Mouse (Mus musculus) hindbrain, embryonic 16.5 days (tissue): ENCODE results near the gene Olfr731. TPM values are rescaled to one million over a fixed set of nuclear protein-coding genes. Genes with fewer than 3 reads are reported as not detected.

Experiments used
- ATAC-seq: fragments of 200-750 bp; cut with Nextera tagmentation; 2 replicates; pipeline ENCODE4 v1.8.0; 2017; ENCODE audit warnings: moderate TSS enrichment, moderate library complexity
- H3K27ac ChIP-seq: fragments of 300-500 bp; sonication (generic); 2 replicates; pipeline ENCODE4 v1.5.1; 2014; ENCODE audit warnings: low read depth, mild to moderate bottlenecking, control low read depth, low read length, moderate library complexity
- H3K27me3 ChIP-seq: fragments of 300-500 bp; sonication (generic); replicated peaks from 2 replicates; pipeline ENCODE4 v1.6.1; 2014; ENCODE audit warnings: low read length; ENCODE audit not compliant: control insufficient read depth, insufficient read depth
- H3K36me3 ChIP-seq: fragments of 300-500 bp; sonication (generic); 2 replicates; pipeline ENCODE4 v1.6.1; 2014; ENCODE audit warnings: mild to moderate bottlenecking, low read length, moderate library complexity, mixed read lengths; ENCODE audit not compliant: control insufficient read depth, insufficient read depth
- H3K4me1 ChIP-seq: fragments of 300-500 bp; sonication (generic); 2 replicates; pipeline ENCODE4 v1.6.1; 2014; ENCODE audit warnings: low read depth, low read length; ENCODE audit not compliant: control insufficient read depth, insufficient read depth
- H3K4me2 ChIP-seq: fragments of 300-500 bp; sonication (generic); 2 replicates; pipeline ENCODE4 v1.6.1; 2014; ENCODE audit warnings: mild to moderate bottlenecking, low read length, control low read depth, moderate library complexity
- H3K4me3 ChIP-seq: fragments of 300-500 bp; sonication (generic); 2 replicates; pipeline ENCODE4 v1.5.1; 2014; ENCODE audit warnings: mild to moderate bottlenecking, low read length, control low read depth, moderate library complexity
- H3K9ac ChIP-seq: fragments of 300-500 bp; sonication (generic); 2 replicates; pipeline ENCODE4 v1.6.1; 2014; ENCODE audit warnings: low read depth, mild to moderate bottlenecking, control low read depth, low read length, moderate library complexity
- H3K9me3 ChIP-seq: fragments of 300-500 bp; sonication (generic); 2 replicates; pipeline ENCODE4 v1.6.1; 2014; ENCODE audit warnings: mild to moderate bottlenecking, low read length, moderate library complexity; ENCODE audit not compliant: control insufficient read depth
- WGBS: fragments of 180-500 bp; shearing (Covaris S2); extraction: QIAGEN DNeasy Blood & Tissue Kit; methylation state at CpG from one replicate; pipeline ENCODE4 v1.1.7; 2014; 5-methylcytosine and 5-hydroxymethylcytosine counted together
- polyA plus RNA-seq: library from polyadenylated mRNA; unstranded; fragments of >200 nt; fragmentation: Nextera tagmentation; extraction: Ambion mirVana; gene quantifications from 2 replicates; pipeline ENCODE4 v1.2.1, GENCODE M21; 2015

The Olfr731 gene
- not detected in 2 replicates for polyA plus RNA-seq

DNA sequence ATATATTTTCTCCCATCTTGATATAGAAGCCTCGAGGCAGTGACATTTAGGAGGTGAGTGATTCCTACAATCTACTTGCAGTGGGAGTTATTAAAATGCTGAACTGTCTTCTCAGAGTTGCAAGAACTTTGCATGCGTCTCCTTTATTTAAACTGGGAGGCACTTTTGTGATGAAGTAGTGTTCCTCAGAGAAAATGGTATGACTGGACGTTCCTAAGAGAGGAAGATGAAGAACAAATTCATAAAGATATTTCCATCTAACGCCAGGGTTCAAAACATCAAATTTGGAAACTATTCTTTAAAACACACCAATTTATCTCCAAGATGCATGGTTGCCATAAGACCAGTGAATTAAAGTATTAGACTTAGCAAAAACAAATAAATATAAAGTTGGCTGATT, at the start of gene Olfr731:
Gene Olfr731 (minus strand): TSS at position 101 of the 400 bp plus-strand sequence.
- no peak within 1 kb of the TSS for H3K27ac ChIP-seq
- no peak for ATAC-seq
- no peaks in the 10 kb centered on the region for H3K9me3 ChIP-seq
- no peaks in the 10 kb centered on the region for H3K27me3 ChIP-seq
- no peak within 1 kb of the TSS for H3K9ac ChIP-seq
- WGBS, result 88% methylated on average over 4 of the region's 4 CpGs
- no peaks in the 10 kb centered on the region for H3K36me3 ChIP-seq
- no peak within 1 kb of the TSS for H3K4me2 ChIP-seq
- no peak within 1 kb of the TSS for H3K4me3 ChIP-seq
- H3K4me1 ChIP-seq, result no peaks in the 10 kb centered on the region

DNA sequence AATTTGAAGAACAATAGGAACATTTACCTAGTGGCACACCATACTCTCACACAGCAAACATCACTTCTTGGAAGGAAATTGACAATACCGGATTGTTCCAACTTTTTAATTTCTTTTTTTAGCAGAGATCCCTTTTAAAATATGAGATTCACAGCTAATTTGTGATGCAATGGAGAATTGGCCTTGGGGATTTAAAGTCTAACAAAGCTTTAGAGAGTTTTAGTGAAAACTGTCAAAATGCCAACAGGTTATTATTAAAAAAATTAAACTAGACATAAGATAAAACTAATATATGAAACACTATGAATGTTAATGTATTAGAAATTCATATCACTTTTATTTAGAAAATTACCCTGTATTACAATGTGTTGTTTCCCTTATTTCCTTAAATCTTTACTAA, 42.4 kb upstream of the Olfr731 start, which contains the start of gene Olfr732:
Gene Olfr732 (minus strand): TSS at position 101 of the 400 bp plus-strand sequence.
- H3K9me3 ChIP-seq, result no peaks in the 10 kb centered on the region
- no peak for ATAC-seq
- H3K4me1 ChIP-seq, result no peaks in the 10 kb centered on the region
- H3K4me2 ChIP-seq, result no peak within 1 kb of the TSS
- H3K27ac ChIP-seq, result no peak within 1 kb of the TSS
- no peak within 1 kb of the TSS for H3K9ac ChIP-seq
- H3K36me3 ChIP-seq, result no peaks in the 10 kb centered on the region
- 95% methylated on average over 1 of the region's 1 CpGs for WGBS
- no peaks in the 10 kb centered on the region for H3K27me3 ChIP-seq
- no peak within 1 kb of the TSS for H3K4me3 ChIP-seq

DNA sequence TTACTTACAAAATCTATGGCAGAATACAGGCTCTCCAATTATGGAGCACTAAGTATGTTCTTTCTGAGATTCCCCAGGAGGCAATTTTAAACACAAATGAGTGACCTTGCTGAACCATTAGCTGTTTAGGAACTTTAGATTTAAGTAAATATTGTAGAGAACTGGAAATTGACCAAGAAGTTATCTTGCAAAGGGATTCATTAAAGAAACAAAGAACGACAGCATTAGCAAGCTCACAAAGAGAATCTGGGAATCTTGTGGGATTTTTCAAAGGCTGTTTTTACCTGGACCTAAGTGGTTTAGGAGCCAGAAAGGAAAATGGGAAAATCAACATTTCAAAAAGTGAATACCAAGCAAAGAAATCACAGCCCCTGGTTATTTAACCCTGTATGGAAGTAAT, 53.6 kb downstream of the Olfr731 start, which contains the start of gene Olfr730:
Gene Olfr730 (minus strand): TSS at position 101 of the 400 bp plus-strand sequence.
- no peaks in the 10 kb centered on the region for H3K9me3 ChIP-seq

More for the DNA sequence above, 53.6 kb downstream of the Olfr731 start, which contains the start of gene Olfr730:
- no peak for ATAC-seq
- H3K4me3 ChIP-seq, result no peak within 1 kb of the TSS
- H3K9ac ChIP-seq, result no peak within 1 kb of the TSS
- H3K4me1 ChIP-seq, result no peaks in the 10 kb centered on the region
- no peaks in the 10 kb centered on the region for H3K27me3 ChIP-seq
- H3K36me3 ChIP-seq, result no peaks in the 10 kb centered on the region
- WGBS, result 49% methylated on average over 1 of the region's 1 CpGs
- no peak within 1 kb of the TSS for H3K27ac ChIP-seq
- no peak within 1 kb of the TSS for H3K4me2 ChIP-seq

Other genes starting within 250 kb of the Olfr731 start
- not detected in 2 replicates for gene Olfr725, start 201.5 kb downstream of the Olfr731 start, polyA plus RNA-seq
- not detected in 2 replicates for gene Olfr726, start 150.9 kb downstream of the Olfr731 start, polyA plus RNA-seq
- not detected in 2 replicates for gene Olfr727, start 118.7 kb downstream of the Olfr731 start, polyA plus RNA-seq
- gene Olfr728, start 99.2 kb downstream of the Olfr731 start, polyA plus RNA-seq, result not detected in 2 replicates
- not detected in 2 replicates for gene Olfr729, start 89.0 kb downstream of the Olfr731 start, polyA plus RNA-seq
- gene Olfr730, start 53.7 kb downstream of the Olfr731 start, polyA plus RNA-seq, result not detected in 2 replicates
- not detected in 2 replicates for gene Olfr732, start 42.3 kb upstream of the Olfr731 start, polyA plus RNA-seq
- not detected in 2 replicates for gene Olfr733, start 59.7 kb upstream of the Olfr731 start, polyA plus RNA-seq
- not detected in 2 replicates for gene Olfr734, start 84.9 kb upstream of the Olfr731 start, polyA plus RNA-seq
- gene Olfr735, start 107.0 kb upstream of the Olfr731 start, polyA plus RNA-seq, result not detected in 2 replicates
- gene Tlr11, start 116.0 kb upstream of the Olfr731 start, polyA plus RNA-seq, result not detected in 2 replicates
- not detected in 2 replicates for gene Olfr736, start 139.3 kb upstream of the Olfr731 start, polyA plus RNA-seq
- gene Olfr738, start 165.7 kb upstream of the Olfr731 start, polyA plus RNA-seq, result not detected in 2 replicates
- not detected in 2 replicates for gene Olfr739, start 176.8 kb upstream of the Olfr731 start, polyA plus RNA-seq
- gene Olfr740, start 203.7 kb upstream of the Olfr731 start, polyA plus RNA-seq, result not detected in 2 replicates
- not detected in 2 replicates for gene Olfr741, start 230.9 kb upstream of the Olfr731 start, polyA plus RNA-seq